Mouse (Mus musculus) CD8-positive naive resting alpha-beta T cell, adult 2 months (primary cell): Measurements from ENCODE around the gene Decr2.
"Not testable (repeated sequence)": the region's sequence is repeated elsewhere in the genome, so short reads cannot be mapped to it uniquely, and the experiment has no call there.

Source experiments
- DNase-seq, 2 experiments: peaks; one replicate each; pipeline ENCODE4 v3.0.0; 2022; ENCODE audit warnings: low read depth in 2 of 2, low spot score in 2 of 2

Gene Decr2

DNA sequence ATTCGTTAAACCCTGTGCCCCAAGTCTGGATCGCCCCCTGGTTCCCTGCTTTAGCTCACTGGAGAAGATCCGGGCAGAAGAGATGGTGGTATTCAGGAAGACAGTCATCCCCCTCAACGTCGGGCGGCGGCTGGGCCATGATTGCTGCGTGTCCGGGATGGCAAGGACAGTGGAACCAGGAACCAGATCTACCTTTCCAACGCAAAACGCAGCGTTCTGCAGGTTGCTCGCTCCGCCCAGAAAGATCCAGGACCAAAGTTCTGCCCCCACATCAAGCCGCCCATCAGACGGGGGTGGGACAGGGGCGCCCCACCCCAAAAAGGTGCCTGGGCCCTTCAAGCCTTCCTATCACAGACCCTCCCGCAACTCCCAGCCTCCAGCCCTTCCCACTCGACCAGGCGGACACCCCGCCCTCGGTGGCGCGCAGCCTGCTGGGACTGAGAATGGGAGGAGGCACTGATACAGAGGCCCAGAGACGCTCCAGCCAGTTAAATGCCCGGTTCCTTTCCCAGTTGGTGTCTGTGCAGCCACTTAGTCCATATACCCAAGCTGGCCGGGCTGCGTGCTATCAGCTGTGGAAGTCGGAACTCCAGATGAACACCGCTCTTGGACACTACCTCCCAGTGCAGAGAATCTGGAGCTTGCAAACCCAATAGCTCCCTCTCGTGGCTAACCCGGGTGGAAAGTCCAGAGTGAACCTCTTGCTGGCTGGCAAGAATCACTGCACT, at the start of gene Decr2:
TSS of gene Decr2 (minus strand) at position 433 of the 728 bp plus-strand sequence.
- peak; percentile 78 to 88 for DNase-seq

DNA sequence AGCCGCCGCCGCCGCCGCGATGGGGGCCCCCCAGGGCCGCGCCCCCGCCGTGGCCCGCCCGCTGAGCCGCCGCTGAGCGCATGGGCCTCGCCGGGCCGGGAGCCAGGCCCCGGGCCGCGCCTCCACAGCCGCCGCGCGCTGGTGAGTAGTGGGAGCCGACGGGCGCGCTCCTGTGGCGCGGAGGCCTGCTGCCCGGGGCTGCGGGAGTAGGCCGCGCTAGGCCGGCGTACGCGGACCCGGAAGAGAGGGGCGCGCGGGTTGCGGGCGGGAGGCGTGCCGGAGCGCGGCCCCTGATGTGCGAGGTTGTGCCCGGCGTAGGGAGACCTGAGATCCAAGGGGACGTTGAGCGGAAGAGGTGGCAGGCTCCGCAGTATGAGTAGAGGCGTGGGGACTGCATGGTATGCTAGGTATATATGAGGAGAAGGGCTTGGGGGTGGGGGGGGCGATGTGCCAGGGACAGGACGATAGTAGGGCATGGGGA, 48.8 kb upstream of the Decr2 start:
- DNase-seq = peak in 1 of 2 experiments; percentile 38

DNA sequence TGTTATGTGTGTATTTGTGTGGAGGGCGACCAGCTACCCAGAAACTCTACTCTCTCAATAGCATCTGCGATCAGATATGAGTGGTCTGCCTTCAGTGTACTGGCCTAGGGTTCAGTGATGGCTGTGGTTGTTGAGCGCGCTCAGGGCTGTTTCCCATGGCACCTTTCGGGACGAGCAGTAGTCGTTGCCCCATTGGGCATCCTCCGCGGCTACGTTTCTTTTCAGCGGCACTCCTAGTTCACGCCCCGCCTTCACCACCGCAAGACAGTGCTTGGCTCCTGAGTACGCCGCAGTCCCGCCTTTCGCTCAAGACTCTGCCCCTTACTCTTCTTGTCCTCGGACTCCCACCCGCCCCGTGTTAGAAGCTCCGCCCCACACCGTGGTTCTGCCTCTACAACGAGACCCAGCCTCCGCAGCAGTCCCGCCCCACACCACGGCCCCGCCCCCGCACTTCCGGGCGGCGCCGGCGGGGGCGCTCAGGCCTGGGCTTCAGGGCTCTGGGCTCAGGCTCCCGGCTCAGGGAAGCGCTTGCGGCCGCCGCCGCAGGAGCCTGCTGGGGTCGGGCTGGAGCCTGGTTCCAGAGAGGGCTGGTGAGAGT, 48.2 kb upstream of the Decr2 start, which contains the start of gene Axin1:
TSS of gene Axin1 (plus strand) at position 450 of the 598 bp plus-strand sequence.
- peak; percentile 95 to 96 for DNase-seq

DNA sequence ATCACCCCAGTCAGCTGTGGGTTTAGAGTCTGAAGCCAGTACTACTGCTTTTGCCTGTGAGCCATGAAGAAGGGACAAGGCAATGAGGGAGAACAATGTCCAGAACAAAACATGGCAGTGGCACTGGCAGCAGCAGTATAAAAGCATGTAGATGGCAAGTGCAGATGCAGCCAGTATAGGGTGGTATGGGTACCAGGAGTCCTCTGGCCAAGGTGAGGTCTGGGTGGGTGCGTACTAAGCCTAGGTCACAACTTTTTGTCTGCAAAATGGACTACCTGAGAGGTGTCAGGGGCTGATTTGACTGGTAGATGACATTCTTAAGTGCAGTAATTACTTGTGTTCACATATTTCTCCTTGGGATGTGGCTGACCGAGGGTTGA, 47.6 kb upstream of the Decr2 start:
- no peak for DNase-seq

DNA sequence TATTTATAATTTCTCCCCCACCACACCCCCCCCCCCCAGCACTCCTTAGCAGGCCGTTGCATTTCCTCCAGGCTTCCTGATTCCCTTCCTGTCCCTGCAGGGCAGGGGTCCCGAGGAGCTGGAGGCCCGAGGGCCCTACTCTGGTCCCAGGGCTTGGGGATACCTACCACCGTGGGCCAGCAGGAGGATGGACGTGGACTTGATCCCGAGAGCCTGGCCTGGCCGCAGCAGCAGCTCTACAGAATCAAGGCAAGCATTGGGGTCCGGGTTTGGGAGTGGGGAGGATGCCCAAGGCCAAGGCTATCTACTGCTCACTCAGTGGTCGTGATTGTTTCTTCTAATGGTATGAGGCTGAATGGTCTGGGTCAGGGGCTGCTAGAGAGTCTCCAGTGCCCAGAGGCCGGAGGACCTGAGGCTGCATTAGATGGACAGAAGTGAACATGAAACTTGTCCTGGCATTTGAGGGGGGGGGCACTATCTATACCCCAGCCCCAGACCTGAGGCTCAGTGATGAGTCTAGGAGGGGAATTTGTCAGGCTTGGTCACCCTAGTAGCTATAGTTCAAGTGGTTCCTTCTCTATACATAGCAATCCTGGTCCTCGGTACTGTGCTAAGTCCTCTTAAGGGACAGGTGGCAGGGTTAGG, 47.1 kb upstream of the Decr2 start:
- DNase-seq = no peak

DNA sequence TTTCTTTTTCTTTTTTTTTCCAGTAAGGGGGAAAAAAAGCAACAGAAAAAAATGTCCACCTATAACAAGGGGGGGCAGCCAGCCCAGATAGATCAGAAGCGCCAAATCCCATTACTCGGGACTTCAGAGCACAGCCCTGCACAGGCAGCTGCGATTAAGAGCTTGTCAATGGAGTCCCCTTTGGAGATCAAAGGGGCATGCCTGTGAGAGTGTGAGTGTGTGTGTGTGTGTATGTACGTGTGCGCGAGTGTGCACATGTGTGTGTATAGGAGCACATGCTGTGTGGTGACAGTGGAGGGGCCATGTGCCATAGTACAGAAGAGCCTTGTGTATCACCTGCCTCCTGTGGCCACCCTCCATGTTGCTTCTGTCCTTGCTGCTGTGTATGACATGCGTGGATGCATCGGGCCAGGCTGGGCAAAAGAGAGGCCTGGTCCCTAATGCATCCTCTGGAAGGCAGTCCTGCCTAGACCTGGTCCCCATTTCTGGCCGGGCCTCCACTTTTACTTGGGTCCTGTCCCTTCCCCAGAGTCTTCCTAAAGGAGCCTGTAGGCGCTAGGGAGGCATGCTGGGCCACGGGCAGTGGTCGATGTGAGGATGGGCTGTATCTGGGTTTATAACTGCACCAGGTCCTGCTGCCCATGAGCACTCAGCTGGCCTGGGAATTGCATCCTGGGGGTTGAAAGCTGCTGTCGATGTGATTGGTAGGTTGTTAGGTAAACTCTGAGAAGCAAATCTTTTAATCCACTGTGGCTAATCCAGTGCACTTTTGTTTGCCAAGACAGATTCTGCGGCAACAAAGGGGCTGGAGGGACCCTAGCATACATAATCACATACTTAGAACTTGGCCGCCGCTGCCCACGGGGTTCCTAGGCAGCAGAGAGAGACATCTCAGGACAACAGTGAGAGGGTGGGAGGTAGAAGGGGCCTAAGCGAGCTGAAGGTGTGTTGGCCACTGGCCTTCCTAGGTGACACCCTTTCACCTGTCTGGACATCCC, 42.0 kb upstream of the Decr2 start:
- DNase-seq = no peak

GRCm38 (mm10) chr17:26131062-26131732, 41.1 kb upstream of the Decr2 start:
- DNase-seq = no peak

DNA sequence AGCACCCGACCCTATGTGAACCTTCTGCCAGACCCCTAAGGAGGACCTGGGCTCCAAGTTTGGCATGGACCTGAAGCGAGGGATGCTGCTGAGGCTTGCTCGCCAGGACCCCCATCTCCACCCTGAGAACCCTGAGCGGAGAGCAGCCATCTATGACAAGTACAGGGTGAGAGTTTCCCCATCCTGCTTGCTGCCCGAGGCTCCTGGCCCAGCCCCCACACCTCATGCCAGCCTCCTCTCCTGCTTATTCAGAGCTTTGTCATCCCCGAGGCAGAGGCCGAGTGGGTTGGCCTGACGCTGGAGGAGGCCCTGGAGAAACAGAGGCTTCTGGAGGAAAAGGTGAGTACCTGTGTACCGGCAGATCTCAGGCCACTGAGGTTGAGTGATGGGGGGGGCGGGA, 35.1 kb upstream of the Decr2 start:
- DNase-seq = no peak

DNA sequence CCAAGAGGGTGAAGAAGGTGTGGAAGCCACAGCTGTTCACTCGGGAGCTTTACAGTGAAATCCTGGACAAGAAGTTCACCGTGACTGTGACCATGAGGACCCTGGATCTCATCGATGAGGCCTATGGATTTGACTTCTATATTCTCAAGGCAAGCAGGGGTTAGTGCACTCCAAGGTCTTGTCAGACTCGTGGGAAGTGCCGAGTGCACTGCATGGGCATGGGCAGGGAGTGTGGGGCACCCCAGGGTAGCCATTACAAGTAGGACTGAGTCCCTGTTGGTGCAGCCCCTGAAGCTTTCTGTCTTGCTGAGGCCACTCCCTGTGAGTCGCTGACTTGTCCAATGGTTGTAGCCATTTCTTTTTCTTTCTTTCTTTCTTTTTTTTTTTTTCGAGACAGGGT, 34.4 kb upstream of the Decr2 start:
- no peak for DNase-seq

DNA sequence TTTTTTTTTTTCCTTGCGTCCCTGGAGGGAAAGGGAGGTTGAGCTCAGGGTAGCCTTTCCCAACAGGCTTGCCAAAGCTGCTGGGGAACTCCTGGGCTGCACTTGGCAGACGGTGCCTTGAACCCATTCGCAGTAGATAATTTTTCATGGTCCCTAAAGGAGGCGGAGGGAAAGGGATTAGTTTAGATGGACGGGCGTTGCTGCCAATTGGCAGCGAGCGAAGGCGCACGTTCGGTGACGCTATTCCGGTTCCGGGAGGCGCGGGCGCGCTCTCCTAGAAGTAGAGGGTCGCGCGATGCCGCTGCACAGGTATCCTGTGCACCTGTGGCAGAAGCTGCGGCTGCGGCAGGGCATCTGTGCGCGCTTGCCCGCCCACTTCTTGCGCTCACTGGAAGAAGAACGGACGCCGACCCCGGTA, 33.1 kb upstream of the Decr2 start, which contains the start of gene Mrpl28:
TSS of gene Mrpl28 (plus strand) at position 234 of the 418 bp plus-strand sequence.
- DNase-seq = peak; percentile 58 to 69

DNA sequence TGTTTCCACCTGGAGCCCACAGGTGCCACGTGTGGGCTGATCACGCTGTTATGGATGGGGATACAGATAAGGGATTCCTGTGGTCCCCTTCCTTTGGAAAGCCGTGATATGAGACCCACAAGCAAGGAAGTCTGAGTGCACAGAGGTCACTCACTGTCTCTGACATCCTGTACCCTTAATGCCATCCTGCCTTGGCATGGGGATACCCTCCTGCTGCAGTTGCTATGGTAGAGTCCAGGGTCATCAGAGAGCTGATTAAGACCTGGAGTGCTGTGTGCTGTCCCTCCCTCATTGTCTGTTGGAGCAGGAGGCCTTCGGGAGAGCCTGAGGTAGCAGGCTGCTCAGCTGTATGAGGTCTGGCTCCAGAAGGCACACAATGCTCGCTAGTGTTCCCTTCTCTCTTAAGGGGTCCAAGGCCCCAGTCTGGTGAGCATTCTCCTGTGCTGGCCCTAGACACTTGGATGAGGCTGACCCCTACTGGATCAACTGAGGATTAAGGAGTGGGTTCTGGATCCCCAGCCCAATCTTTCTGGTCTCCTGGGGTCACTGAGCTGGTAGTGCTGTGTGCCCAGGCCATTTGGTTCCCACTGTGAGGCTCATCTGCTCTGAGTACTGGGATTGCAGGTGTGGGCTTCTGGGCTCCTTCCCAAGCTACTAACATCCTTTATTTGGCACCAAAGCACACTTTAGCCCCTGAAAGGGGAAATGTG, 32.4 kb upstream of the Decr2 start:
- no peak for DNase-seq

DNA sequence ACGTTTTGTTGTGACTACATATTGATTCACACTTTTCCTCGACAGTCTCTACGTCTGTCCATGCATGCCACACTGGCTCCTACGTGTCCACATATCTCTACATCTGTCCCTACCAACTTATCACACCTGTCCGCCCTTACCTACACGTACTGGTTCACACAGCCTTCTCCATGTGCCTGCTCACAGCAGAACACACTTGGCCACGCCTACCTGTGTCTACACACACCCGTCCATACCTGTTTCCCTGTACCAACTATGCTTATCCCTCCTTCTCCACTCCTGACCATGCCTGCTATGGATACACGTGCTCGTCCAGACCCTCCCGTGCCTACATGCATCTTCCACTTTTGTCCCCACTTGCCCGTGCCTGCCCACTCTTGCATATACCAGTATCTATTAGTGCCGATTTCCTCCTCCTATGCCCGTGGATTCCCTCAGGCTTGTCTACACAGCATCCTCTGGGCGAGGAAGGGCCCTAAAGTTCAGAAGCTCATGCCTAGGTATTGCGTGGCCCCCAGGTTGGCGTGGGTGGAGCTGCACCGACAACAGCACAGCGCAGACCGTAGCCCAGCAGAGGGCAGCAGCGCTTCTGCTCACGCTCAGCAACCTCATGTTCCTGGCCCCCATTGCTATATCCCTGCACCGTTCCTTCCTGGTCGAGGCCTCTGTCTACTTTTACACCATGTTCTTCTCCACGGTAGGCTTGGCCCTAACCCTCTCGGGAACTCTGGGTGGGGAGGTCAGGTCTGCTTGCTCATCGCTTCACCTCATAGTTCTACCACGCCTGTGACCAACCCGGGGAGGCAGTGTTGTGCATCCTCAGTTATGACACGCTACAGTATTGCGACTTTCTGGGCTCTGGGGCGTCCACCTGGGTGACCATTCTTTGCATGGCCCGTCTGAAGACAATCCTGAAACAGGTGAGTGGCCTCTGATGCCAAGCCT, 29.9 kb upstream of the Decr2 start:
- peak; percentile 38 to 56 for DNase-seq

GRCm38 (mm10) chr17:26116503-26117258, 26.5 kb upstream of the Decr2 start:
- DNase-seq = no peak

GRCm38 (mm10) chr17:26115956-26116487, 25.9 kb upstream of the Decr2 start:
- no peak for DNase-seq

DNA sequence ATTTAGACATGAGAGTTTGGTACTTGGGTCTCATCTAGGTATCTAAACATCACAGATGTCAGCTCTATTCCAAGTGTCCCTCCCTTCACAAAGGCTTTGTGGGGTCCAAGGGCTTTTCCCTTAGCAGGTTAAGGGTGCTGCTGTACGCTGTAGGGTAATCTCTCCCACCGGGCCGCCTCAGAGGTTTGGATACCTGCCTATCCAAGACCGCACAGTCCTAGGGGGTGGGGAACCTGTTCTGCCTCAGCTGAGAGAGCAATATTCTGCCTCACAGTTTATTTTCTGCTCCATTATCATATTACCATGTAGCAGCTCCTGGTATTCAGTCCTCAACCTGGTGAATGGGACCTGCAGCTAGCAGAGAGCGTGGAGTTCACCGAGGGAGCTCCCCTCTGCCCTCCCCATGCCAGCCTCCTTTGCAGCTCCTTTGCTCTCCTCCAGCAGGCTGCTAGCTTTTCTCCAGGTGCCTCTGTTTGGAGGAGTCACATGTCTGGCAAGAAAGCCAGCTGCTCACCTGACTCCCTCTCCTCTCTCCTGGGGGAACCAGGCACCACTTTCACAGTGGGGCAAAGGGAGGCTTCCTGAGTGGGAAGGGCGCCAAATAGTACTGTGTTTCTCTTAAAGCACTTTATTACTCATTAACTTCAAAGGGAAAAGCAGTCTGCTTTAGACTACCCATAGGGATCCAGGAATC, 25.2 kb upstream of the Decr2 start:
- DNase-seq = no peak

GRCm38 (mm10) chr17:26114461-26114860, 24.3 kb upstream of the Decr2 start:
- DNase-seq = not testable (repeated sequence)

DNA sequence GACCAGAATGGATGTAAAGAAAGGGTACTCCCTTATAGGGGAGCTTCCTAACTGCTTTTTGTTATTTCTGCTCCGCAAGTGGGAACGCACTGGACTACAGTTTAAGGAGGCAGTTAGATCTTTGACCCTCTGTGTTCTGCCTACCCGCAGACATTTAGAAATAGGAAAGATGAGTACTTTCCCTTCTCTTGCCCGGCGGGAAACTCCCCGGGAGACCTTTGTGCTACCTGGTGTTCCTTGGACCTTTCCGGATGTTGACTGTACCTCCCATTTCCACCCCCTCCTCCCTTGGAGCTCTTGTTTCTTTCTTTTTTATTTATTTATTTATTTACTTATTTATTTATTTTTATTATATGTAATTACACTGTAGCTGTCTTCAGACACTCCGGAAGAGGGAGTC, 23.9 kb upstream of the Decr2 start:
- DNase-seq = no peak
